Mouse (Mus musculus) midbrain, embryonic 11.5 days (tissue): Measurements from ENCODE around the gene Gm47959. TPM values are rescaled to one million over a fixed set of nuclear protein-coding genes. Genes with fewer than 3 reads are reported as not detected.

ENCODE experiments used
- ATAC-seq: fragments of 200-750 bp; cut with Nextera tagmentation; 2 replicates; pipeline ENCODE4 v1.8.0; 2017; ENCODE audit warnings: moderate TSS enrichment, moderate library complexity; ENCODE audit not compliant: low FRiP score
- DNase-seq: peaks from one replicate; pipeline ENCODE4 v3.0.0; 2015; ENCODE audit warnings: low spot score; ENCODE audit errors: missing footprints
- H3K27ac ChIP-seq: fragments of 300-500 bp; sonication (generic); 2 replicates; pipeline ENCODE4 v1.5.1; 2014; ENCODE audit warnings: low read depth, low read length
- H3K27me3 ChIP-seq: fragments of 300-500 bp; sonication (generic); 2 replicates; pipeline ENCODE4 v1.6.1; 2014; ENCODE audit warnings: mild to moderate bottlenecking, low read length, moderate library complexity, mixed read lengths; ENCODE audit not compliant: control insufficient read depth, insufficient read depth
- H3K36me3 ChIP-seq: fragments of 300-500 bp; sonication (generic); 2 replicates; pipeline ENCODE4 v1.6.1; 2014; ENCODE audit warnings: mild to moderate bottlenecking, low read length, moderate library complexity, mixed read lengths; ENCODE audit not compliant: control insufficient read depth, insufficient read depth
- H3K4me1 ChIP-seq: fragments of 300-500 bp; sonication (generic); 2 replicates; pipeline ENCODE4 v1.6.1; 2014; ENCODE audit warnings: low read length; ENCODE audit not compliant: control insufficient read depth, insufficient read depth
- H3K4me2 ChIP-seq: fragments of 300-500 bp; sonication (generic); 2 replicates; pipeline ENCODE4 v1.6.1; 2014; ENCODE audit warnings: mild to moderate bottlenecking, moderate library complexity
- H3K4me3 ChIP-seq: fragments of 300-500 bp; sonication (generic); 2 replicates; pipeline ENCODE4 v1.5.1; 2014; ENCODE audit warnings: low read depth, low read length
- H3K9ac ChIP-seq: fragments of 300-500 bp; sonication (generic); 2 replicates; pipeline ENCODE4 v1.6.1; 2014; ENCODE audit warnings: low read length
- H3K9me3 ChIP-seq: fragments of 300-500 bp; sonication (generic); 2 replicates; pipeline ENCODE4 v1.6.1; 2016; ENCODE audit warnings: low read length; ENCODE audit not compliant: control insufficient read depth
- WGBS: fragments of 180-500 bp; shearing (Covaris S2); extraction: QIAGEN DNeasy Blood & Tissue Kit; methylation state at CpG from one replicate; pipeline ENCODE4 v1.1.7; 2014; 5-methylcytosine and 5-hydroxymethylcytosine counted together
- polyA plus RNA-seq: library from polyadenylated mRNA; unstranded; fragments of >200 nt; fragmentation: Nextera tagmentation; extraction: Ambion mirVana; gene quantifications from 2 replicates; pipeline ENCODE4 v1.2.1, GENCODE M21; 2014

The Gm47959 gene
- polyA plus RNA-seq, 1 experiment from 2014 or later: not detected

DNA sequence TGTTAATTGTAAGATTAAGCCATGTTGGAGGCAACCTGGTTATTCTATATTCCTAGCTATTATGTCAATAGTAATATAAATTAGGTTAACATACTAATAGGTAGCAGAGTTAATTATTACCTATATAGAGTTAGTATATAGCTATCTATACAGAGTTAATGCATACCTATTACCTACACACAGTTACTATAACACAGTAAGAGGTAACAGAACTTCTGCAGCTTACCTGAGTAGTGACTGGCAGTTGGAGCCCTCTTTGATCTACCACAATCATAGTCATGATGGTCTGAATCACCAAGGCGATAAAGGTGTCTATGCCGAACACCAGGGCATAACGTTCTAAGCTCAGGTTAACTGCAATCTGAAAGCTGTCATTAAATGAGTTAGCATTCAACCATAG lies 14.1 kb downstream of the Gm47959 start:
- no peak overlapping the region for H3K4me2 ChIP-seq
- no peak for ATAC-seq
- no peaks in the 10 kb centered on the region for H3K36me3 ChIP-seq
- no peaks in the 10 kb centered on the region for H3K9me3 ChIP-seq
- H3K27ac ChIP-seq: no peak overlapping the region
- H3K27me3 ChIP-seq: no peaks in the 10 kb centered on the region
- 86% methylated on average over 3 of the region's 3 CpGs for WGBS
- DNase-seq: no peak
- no peak overlapping the region for H3K9ac ChIP-seq
- no peaks in the 10 kb centered on the region for H3K4me1 ChIP-seq
- H3K4me3 ChIP-seq: no peak overlapping the region

DNA sequence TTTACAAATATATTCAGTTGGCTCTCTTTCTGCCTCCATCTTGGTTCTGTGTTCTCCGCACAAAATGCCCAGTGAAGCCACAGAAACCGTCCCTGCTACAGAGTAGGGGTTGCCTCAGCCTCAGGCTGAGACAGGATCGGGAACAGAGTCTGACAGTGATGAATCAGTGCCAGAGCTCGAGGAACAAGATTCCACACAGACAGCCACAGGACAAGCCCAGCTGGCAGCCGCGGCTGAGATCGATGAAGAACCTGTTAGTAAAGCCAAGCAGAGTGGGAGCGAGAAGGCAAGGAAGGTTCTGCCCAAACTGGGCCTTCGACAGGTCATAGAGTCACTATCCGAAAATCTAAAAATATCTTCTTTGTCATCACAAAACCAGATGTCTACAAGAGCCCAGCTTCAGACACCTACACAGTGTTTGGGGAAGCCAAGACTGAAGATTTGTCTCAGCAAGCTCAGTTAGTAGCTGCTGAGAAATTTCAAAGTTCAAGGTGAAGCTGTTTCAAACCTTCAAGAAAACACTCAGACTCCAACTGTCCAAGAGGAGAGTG lies 15.1 kb downstream of the Gm47959 start:
- no peak overlapping the region for H3K9ac ChIP-seq
- no peak overlapping the region for H3K4me3 ChIP-seq
- no peaks in the 10 kb centered on the region for H3K9me3 ChIP-seq
- no peaks in the 10 kb centered on the region for H3K36me3 ChIP-seq
- H3K27ac ChIP-seq: no peak overlapping the region
- DNase-seq: no peak
- WGBS: 87% methylated on average over 10 of the region's 10 CpGs
- H3K27me3 ChIP-seq: no peaks in the 10 kb centered on the region
- ATAC-seq: no peak
- H3K4me1 ChIP-seq: no peaks in the 10 kb centered on the region
- H3K4me2 ChIP-seq: no peak overlapping the region

DNA sequence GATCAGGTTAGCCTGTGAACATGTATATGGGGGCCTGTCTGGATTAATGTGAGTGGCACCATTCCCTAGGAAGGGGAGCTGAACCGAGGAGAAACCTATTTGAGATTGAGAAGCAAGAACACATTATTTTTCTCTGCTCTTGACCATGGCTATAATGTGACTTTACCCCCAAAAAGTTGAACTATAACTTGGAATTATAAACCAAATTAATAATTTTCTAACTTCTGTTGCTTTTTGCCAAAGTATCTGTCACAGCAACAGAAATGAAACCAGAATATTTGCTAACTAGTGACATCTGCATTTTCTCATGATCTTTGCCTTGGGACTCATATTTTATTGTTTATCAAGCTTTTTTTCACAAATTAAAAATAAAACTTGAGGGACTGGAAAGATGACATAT lies 16.2 kb downstream of the Gm47959 start:
- WGBS: 70% methylated on average over 1 of the region's 1 CpGs

GRCm38 (mm10) chr1:83031950-83032349 lies 31.6 kb downstream of the Gm47959 start:
- DNase-seq: no peak
- H3K4me3 ChIP-seq: no peak overlapping the region
- H3K36me3 ChIP-seq: no peaks in the 10 kb centered on the region
- no peak overlapping the region for H3K9ac ChIP-seq
- H3K4me2 ChIP-seq: no peak overlapping the region
- no peak overlapping the region for H3K27ac ChIP-seq
- WGBS: 74% methylated on average over 1 of the region's 1 CpGs
- no peaks in the 10 kb centered on the region for H3K4me1 ChIP-seq
- H3K9me3 ChIP-seq: no peaks in the 10 kb centered on the region
- no peak for ATAC-seq
- no peaks in the 10 kb centered on the region for H3K27me3 ChIP-seq

More for the DNA sequence above, 16.2 kb downstream of the Gm47959 start:
- no peak overlapping the region for H3K4me3 ChIP-seq
- no peak overlapping the region for H3K4me2 ChIP-seq
- no peaks in the 10 kb centered on the region for H3K36me3 ChIP-seq
- H3K9ac ChIP-seq: no peak overlapping the region
- H3K27ac ChIP-seq: no peak overlapping the region
- no peak for DNase-seq
- ATAC-seq: no peak
- no peaks in the 10 kb centered on the region for H3K4me1 ChIP-seq
- H3K9me3 ChIP-seq: no peaks in the 10 kb centered on the region
- no peaks in the 10 kb centered on the region for H3K27me3 ChIP-seq

DNA sequence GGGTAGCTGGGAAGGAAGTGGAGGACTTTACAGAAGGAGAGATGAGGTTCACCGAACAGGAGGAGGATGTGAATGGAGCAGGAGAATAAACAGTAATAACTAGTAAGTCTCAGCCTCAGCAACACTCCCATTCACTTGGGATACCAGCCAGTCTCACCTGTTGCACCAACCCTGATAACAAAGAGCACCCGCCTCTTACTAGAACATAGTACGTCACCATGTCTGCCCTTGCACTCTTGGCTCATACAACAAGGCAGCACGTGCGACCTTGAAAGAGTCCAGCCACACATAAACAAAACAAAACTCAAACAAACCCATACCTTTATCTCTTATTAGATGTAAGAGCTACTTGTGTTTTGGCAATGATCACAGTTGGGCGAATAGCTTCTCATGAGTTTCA lies 32.2 kb downstream of the Gm47959 start:
- Histone ChIP-seq H3K27ac (no peak overlapping the region), H3K4me3 (no peak overlapping the region), H3K4me1 (no peaks in the 10 kb centered on the region), H3K36me3 (no peaks in the 10 kb centered on the region), H3K27me3 (no peaks in the 10 kb centered on the region), H3K9ac (no peak overlapping the region), H3K9me3 (no peaks in the 10 kb centered on the region), H3K4me2 (no peak overlapping the region)
- no peak for DNase-seq
- WGBS: 91% methylated on average over 6 of the region's 6 CpGs
- no peak for ATAC-seq

DNA sequence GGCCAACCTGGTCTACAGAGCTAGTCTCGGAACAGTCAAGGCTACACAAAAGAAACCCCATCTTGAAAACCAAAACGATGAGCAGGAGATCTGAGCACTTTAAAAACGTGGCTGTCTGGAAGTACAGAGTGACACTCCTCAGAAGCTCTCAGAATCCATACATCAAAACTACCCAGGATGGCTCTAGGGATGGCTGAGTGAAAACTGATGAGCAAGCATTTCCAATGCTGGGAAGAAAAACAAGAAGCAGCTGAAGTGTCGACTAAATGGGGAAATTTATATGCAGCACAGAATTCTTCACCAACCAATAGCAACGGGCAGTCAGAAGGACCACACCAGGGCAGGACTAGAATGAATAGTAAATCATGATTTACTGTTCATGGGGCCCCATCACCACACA lies 34.2 kb downstream of the Gm47959 start:
- H3K9ac ChIP-seq: no peak overlapping the region
- DNase-seq (no peak), ATAC-seq (no peak)
- no peak overlapping the region for H3K4me2 ChIP-seq
- no peaks in the 10 kb centered on the region for H3K9me3 ChIP-seq
- 75% methylated on average over 5 of the region's 5 CpGs for WGBS
- no peak overlapping the region for H3K27ac ChIP-seq
- no peaks in the 10 kb centered on the region for H3K27me3 ChIP-seq
- H3K4me1 ChIP-seq: no peaks in the 10 kb centered on the region
- no peaks in the 10 kb centered on the region for H3K36me3 ChIP-seq
- no peak overlapping the region for H3K4me3 ChIP-seq

DNA sequence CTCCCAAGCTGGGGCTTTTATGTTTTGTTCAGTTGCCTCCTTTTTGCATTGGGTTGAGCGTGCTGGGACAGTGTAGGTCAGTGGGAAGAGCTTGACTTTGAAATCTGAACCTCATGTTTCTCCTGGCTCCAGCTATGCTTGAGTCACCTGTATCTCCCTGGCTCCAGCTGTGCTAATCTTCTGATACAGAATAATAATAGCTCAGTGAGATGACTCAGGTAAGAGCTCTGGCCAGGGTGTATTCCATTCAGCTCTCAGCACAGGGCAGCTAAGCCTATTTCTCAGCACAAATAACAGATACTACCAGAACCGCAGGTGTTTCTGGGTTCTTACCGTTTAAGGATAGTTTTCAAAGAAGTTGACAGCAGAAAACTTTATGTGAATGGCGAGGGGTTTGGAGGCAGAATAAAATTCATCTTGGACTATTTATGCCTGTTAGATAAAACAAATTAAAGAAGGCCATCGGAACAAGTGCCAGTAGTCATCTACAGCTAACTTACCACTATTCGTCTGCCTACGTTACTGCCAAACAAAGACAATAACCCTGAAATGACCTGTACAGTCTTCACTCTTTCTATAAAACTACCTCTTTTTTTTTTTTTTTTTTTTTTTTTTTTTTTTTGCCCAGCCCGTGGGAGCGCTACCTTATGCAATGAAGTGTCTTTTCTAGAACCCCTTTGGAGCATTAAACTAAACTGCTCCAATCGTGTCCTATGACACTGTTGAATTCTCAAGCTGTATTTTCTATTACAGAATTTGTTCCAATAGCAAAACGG lies 36.7 kb downstream of the Gm47959 start:
- Histone ChIP-seq H3K4me1 (no peaks in the 10 kb centered on the region), H3K36me3 (no peaks in the 10 kb centered on the region), H3K9me3 (no peaks in the 10 kb centered on the region), H3K9ac (no peak overlapping the region), H3K4me2 (no peak overlapping the region), H3K27ac (no peak overlapping the region), H3K4me3 (no peak overlapping the region), H3K27me3 (no peaks in the 10 kb centered on the region)
- DNase-seq (no peak), ATAC-seq (no peak)
- 66% methylated on average over 11 of the region's 11 CpGs for WGBS

GRCm38 (mm10) chr1:83038109-83038672 lies 37.8 kb downstream of the Gm47959 start, which contains the start of gene Slc19a3:
Gene Slc19a3, minus strand, starts transcription at chr1:83038448.
- peak within 1 kb of the TSS; percentile 60 for H3K9ac ChIP-seq
- peak within 1 kb of the TSS; percentile 42 for H3K4me3 ChIP-seq
- ATAC-seq (peak; percentile 93), DNase-seq (peak; percentile 92)
- H3K36me3 ChIP-seq: no peaks in the 10 kb centered on the region
- H3K9me3 ChIP-seq: no peaks in the 10 kb centered on the region
- WGBS: under 1% methylated on average over 25 of the region's 25 CpGs
- H3K4me2 ChIP-seq: peak within 1 kb of the TSS; percentile 67
- H3K27ac ChIP-seq: no peak within 1 kb of the TSS
- H3K27me3 ChIP-seq: no peaks in the 10 kb centered on the region
- no peaks in the 10 kb centered on the region for H3K4me1 ChIP-seq

DNA sequence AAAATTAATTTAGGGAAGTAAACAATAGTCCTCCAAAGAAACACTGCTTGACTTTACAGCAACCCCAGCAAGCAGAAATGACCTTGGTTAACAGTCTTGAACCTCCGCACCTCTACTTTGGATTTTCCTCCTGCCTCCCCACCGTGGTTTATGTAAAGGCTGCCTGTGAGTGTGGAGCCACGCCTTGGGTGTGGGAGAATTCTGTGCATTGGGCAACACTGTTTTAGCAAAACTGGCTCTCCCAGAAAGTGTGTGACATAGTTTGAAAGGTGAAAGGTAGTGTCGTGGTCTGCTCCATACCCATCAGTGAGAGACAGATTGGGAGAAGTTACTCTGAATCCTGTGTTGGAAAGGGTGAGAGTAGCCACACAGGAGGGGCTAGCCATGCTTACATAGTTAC lies 38.7 kb downstream of the Gm47959 start:
- Histone ChIP-seq H3K4me1 (no peaks in the 10 kb centered on the region), H3K27ac (no peak overlapping the region), H3K4me3 (no peak overlapping the region), H3K9me3 (no peaks in the 10 kb centered on the region), H3K36me3 (no peaks in the 10 kb centered on the region), H3K9ac (no peak overlapping the region), H3K27me3 (no peaks in the 10 kb centered on the region), H3K4me2 (no peak overlapping the region)
- DNase-seq (no peak), ATAC-seq (0 out of 2 replicates have a peak, but pooled peaks have one; percentile 9)
- WGBS: 82% methylated on average over 4 of the region's 4 CpGs
